Mouse (Mus musculus): ENCODE results near the gene Mymk. TPM values are rescaled to one million over a fixed set of nuclear protein-coding genes. Genes with fewer than 3 reads are reported as not detected.

Gene Mymk
- total RNA-seq, 2 experiments from 2014 or later, result 0.59 to 1.8 TPM

GRCm38 (mm10) chr2:27079649-27080048 lies 7.7 kb upstream of the Mymk start:
- no peak for DNase-seq (ENCODE audit: low spot score in 2 of 2)

DNA sequence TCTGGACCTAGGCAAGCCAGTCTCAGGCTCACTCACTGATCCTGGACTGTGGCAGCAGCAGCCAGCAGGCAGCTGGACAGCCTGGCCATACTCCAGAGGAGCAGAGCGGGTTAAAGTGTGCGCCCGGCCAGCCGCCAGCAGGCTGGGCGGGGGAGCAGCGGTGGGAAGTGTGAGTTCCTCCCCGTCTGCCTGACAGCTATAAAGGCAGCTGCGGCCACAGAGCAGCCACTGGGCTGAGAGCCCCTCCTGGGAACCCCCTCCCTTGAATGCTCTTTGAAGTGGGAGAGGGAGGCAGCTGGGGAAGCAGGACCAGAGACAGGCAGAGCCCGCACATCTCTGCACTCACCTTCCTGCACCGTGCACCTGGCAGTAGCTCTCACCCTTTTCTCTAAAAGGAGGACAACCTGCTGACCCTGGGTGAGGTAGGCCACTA lies 7.2 kb upstream of the Mymk start, which contains the start of gene Adamtsl2:
TSS of gene Adamtsl2 (plus strand) at position 228 of the 433 bp plus-strand sequence.
- peak in 1 of 2 experiments; percentile 44 for DNase-seq (ENCODE audit: low spot score in 2 of 2)

- DNase-seq (ENCODE audit: low spot score in 2 of 2), result no peak
Observed at GRCm38 (mm10) chr2:27078312-27078711, 6.3 kb upstream of the Mymk start.

- DNase-seq (ENCODE audit: low spot score in 2 of 2), result no peak
Observed at GRCm38 (mm10) chr2:27077655-27078244, 5.8 kb upstream of the Mymk start.

DNA sequence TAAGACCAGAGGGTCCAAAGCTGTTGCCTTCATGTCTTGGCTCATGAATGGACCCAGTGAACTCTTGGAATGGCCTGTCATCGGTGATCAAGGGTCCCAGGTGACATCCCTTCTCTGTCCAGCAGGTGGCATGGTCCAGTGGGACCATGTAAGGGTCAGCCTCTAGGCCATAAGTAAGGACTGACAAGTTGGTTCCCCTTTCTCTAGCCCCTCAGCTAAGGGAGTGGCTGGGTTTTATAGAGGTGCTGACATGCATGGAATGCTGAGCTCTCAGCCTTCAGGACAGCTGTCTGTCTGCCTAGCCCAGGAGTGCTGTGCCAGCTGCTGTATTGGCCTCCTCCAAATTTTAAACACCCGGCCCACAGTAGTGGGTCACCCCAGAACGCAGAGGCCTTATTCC lies 3.5 kb upstream of the Mymk start:
- DNase-seq (ENCODE audit: low spot score in 2 of 2), result no peak

DNA sequence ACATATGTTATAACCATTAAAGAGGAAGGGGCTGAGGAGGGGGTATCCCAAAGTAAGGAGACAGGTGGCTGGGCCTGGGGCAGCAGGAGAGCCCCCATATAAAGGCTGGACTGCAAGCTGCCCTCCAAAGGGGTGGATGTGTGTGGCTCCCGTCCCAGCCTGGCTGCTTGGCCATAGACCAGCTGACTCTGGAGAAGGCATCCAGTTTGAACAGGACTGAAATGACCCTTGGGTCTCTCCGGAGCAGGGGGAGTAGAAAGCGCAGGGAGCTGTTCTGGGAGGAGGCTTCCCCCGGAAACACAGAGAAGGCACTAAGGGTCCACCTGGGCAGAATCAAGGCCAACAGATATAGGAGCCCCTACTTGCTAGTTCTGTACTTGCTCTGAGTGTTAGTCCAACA lies 2.8 kb upstream of the Mymk start:
- DNase-seq (ENCODE audit: low spot score in 2 of 2), result no peak

DNA sequence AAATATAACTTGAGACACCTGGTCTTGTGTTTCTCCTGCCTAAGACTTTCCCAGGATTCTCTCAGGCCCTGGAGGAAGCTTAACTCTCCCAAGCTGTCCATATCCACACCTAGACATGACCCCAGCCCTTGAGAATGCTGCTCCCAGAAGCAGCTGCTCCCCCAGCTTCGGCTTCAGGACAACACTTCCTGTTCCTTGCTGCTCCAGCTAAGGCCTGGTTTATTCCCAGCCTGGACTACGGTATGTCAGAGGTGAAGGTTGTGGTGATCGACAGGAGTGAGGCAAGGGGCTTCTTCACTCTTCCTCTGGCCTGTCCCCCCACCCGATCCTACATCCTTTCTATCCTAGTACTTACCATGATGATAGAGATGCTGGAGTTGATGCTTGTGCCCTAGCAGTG lies 1.4 kb upstream of the Mymk start:
- DNase-seq (ENCODE audit: low spot score in 2 of 2), result no peak

GRCm38 (mm10) chr2:27071137-27071536 lies 842 bp downstream of the Mymk start:
- DNase-seq (ENCODE audit: low spot score in 2 of 2), result peak in 1 of 2 experiments; percentile 45

- no peak for DNase-seq (ENCODE audit: low spot score in 2 of 2)
Observed at GRCm38 (mm10) chr2:27070247-27070813, 1.6 kb downstream of the Mymk start.

DNA sequence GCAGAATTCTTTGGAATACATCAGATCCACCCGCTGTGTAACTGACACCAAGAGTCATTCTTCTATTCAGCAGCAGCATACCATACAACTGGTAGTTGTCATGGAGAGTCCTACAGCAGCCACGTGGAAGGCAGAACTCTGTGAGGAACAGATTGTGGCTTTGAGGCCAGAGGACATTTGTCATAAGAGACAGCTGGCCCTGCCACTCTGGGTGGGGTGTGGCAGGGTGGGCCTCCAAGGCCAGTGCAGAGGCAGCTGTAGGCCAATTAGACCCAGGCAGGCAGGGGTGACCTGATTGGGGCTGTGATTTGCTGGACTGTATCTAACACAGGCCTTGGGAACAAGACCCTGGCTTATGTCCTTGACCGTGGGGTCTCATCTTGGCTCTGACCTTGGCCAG lies 2.3 kb downstream of the Mymk start:
- no peak for DNase-seq (ENCODE audit: low spot score in 2 of 2)

- no peak for DNase-seq (ENCODE audit: low spot score in 2 of 2)
Observed at GRCm38 (mm10) chr2:27067996-27068395, 4.0 kb downstream of the Mymk start.

DNA sequence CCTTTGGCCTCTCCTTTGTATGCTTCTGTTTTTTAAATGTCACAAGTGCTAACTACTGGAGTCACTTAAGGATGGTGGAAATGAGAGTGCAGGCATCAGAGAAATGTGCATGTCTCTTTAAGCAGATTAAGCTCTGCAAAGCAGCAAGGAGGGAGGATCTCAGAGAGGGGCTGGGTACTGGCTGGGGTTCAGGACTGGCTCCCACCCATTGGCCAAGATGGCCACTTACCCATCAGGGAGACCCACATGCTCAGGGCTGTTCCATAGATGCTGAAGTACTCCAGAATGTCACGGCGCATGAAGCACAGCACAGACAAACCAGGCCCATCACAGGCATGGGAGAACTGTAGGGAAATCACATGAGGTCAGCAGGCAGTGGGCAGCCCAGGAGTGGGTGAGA lies 4.9 kb downstream of the Mymk start:
- no peak for DNase-seq (ENCODE audit: low spot score in 2 of 2)

- no peak for DNase-seq (ENCODE audit: low spot score in 2 of 2)
Observed at GRCm38 (mm10) chr2:27059187-27059586, 12.8 kb downstream of the Mymk start.

DNA sequence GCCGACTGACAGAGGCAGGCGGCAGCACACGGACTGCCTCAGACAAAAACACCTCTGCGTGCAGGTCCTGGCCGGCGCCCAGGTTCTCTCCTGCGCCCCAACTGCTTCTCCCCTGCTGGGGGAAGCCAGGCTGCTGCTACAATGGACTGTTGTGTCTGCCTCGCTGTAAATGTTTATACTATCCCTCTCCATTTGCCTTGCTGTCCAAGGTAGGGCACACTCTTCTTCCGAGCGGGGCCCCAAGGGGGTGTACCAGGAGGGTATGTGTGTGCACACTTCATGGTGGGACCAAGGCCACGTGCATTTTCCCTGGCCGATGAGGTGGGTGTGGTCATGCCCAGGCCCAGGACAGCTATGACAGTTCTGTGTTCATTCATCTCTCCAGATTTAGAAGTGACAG lies 13.2 kb downstream of the Mymk start:
- DNase-seq (ENCODE audit: low spot score in 2 of 2), result no peak

DNA sequence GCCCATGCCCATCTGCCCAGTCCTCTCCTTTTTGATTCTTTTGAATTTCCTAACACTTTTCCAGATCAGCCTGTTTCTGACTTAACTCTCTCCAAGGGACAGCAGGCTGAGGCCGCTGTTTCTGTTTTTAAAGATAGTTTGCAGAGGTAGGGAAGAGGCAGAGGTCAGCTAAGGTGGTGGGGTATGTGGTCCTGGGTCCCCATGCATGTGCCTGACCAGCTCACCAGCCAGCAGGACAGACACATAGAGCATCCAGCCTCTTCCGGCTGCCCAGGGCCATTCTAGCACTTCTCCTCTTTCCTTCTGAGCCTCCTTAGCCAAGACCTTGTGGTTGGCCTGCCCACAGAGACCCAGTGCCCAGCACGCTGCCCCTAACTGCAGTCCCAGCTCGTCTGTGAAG lies 13.7 kb downstream of the Mymk start:
- no peak for DNase-seq (ENCODE audit: low spot score in 2 of 2)

DNA sequence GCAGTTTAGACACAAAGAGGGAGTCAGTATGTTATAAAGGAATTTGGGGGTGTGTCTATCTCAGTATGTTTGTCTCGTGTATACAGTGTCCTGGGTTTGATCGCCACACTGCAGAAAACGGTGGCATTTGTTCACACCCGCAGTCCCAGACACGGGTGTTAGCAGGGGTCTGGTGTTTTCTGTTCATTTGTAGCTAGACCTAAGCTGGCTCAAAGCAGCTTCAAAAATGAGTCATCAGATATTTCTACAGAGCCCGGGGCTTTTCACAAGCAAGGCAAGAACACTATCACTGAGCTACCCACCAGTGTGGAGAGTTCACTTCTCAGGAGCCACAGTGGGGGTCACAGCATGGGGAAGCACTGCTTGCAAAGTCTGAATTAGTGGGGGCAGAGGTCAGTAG lies 22.6 kb downstream of the Mymk start:
- DNase-seq (ENCODE audit: low spot score in 2 of 2), result no peak

DNA sequence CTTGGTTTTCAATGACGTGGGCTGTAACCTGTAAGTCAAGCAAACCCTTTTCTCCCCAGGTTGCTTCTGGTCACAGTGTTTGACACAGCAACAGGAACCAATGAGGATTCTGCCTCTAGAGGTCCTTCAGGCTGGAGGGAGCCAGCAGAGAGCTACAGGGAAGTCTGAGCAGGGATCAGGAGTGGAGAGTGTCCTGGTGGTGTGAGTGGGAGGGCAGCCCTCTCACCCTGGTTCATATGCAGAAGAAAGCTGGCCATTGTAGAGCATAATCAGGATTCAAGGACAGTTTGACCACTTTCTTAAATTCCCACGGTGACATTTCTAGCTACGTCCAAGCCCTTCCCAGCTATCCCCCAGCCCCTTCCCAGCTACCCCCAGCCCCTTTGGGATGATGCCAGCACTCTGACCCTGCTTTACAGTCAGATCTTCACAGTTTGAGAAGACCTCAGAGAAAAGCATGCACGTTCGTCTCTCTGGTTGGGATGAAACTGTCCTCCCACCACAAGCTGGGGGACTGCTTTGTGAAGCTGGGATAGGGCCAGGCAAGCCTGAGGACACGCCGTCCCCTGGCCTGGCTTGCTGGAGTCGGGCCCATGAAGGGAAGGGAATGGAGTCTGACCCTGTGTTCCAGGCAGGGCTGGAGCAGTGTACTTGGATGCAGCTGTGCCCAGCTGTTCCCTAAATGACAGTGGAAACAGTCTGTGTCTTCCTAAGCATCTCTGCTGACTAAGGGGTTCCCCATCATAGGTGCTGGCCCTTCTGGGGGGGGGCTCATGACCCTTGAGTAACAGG lies 25.8 kb downstream of the Mymk start:
- no peak for DNase-seq (ENCODE audit: low spot score in 2 of 2)

- DNase-seq (ENCODE audit: low spot score in 2 of 2), result no peak
Observed at GRCm38 (mm10) chr2:27044641-27045040, 27.3 kb downstream of the Mymk start.

DNA sequence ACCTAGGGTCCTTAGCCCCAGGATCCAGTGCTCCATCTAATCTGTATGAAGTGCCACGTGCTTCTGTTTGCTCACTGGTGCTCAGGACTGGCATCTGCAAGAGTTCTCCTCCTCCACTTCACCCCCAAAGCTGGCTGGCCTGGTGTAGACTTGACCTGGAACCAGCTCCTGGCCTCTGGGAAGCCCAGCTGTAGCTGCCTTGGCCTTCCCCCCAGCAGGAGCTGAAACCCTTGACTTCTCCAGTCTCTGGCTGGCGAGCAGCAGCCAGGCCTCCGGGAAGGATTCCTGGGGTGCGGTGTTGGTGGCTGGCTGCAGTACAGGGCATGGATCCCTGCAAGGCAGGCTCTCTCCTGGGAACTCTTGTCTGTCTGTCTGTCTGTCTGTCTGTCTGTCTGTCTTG lies 27.8 kb downstream of the Mymk start:
- DNase-seq (ENCODE audit: low spot score in 2 of 2), result no peak

DNA sequence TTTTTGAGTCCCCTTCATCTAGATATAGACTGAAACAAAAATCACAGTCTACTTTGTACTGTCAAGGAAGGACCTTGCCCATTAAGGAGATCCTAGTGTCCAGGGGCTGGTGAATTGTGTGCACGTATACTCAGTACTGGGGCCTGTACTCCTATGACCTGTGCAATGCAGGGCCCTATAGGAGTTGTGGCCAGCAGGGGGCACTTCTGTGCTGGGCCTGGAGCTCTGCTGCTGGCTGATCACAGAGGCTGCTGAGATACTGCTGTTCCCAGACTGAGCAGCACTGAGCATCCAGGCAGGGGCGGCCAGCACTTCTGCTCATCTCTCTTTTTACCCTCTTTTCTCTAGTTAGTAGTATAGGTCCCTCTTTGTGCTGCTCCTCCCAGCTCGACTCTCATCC lies 28.5 kb downstream of the Mymk start:
- DNase-seq (ENCODE audit: low spot score in 2 of 2), result peak in 1 of 2 experiments; percentile 55

DNA sequence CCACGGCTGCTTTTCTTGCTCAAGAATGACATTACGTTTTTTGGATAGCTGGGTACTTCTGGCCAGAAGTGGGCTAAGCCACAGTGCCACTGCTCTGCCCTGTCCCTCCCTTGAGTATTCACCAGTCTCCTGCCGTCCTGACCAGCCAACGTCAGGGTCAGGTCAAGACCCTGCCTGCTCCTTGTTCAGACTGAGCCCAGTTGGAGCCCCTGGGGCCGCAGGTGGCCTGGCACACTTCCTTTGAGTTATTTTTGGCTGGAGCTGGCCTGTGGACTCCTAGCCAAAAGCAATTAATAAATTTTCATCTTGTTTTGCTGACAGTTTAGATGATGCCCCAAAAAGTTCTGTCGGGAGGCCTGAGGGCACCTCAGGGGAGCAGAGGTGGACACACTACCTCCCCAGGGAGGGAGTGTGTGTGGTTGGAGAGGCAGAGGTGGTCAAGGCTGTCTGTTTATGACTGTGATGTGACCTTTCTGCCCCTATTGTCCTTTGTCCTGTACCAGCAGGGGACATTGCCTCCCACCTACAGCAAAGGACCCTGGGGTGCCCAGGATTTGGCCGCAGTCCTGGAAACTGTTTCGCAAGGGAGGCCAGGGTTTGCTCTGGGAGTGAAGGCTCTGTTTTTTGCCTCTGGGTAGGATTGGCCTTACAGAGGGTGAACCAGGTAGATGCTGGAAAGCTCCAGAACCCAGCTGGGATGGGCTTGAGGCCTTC lies 29.7 kb downstream of the Mymk start:
- DNase-seq (ENCODE audit: low spot score in 2 of 2), result no peak

DNA sequence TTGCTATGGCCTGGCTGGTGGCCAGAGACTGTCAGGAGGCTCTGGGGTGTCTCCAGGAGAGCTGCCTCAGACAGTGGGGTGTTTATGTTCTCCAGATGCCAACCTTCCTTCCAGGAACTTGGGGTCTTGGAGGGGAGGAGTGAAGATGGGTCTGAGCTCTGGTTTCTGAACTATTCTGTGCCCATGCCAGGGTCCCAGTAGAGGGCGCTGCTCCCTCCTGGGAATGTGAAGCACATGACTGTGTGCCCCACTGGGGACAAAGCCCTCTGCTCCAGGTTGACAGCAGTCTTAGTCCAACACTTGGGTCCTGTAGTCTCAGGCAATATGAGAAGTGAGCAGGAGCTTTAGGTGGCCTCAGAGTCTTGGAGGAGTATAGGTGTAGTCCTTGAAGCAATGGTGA lies 32.7 kb downstream of the Mymk start:
- no peak for DNase-seq (ENCODE audit: low spot score in 2 of 2)

All from adrenal gland, postnatal 4 days (tissue).